Mouse (Mus musculus) small intestine, adult 2 months (tissue): ENCODE data around the gene Ipcef1.

Source experiments
- CTCF ChIP-seq: fragments of 200-500 bp; IDR thresholded peaks from 2 replicates; pipeline ENCODE4 v1.5.1; 2012; ENCODE audit warnings: low read depth, mild to moderate bottlenecking, control low read depth, inconsistent platforms, low read length, moderate library complexity, mixed read lengths; ENCODE audit not compliant: insufficient replicate concordance, insufficient read length; ENCODE audit errors: extremely low read depth
- POLR2A ChIP-seq: fragments of 200-500 bp; IDR thresholded peaks from 2 replicates; pipeline ENCODE4 v1.6.1; 2012; ENCODE audit warnings: low read depth, mild to moderate bottlenecking, control low read depth, inconsistent platforms, low read length, moderate library complexity

DNA sequence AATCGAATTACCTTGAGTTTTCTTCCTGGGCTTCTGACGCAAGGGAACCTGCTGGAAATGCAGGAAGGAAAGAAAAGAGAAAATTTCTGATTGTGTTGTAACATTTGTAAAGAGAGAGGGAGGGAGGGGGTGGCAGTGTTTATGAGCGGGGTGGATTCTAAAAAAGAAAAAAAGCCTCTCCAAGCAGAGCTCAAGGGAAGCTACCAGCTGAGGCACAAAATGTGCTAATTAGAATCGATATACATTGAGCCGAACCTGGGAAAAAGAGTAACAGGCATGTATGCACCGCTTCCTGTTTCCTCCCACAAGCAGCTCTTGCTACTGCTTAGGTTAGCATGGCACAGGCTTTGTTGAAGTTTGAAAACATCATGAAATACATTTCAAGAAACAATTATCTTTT is 72.0 kb downstream of the Ipcef1 start:
- TF ChIP-seq POLR2A = no peak
- no peak for TF ChIP-seq CTCF
